Mouse (Mus musculus) kidney, adult 2 months (tissue): ENCODE measurements at regions not wholly inside any gene's neighbourhood (a gene's known extent, or its start where the extent isn't known, plus 50 kb on each side); places are given as distances from the start of the nearest gene placed in this dataset.
A peak's percentile ranks its signal among the peaks of the same experiment; 100 is the strongest.

Source experiments
- DNase-seq: peaks from one replicate; pipeline ENCODE4 v3.0.0; 2021
- H3K27ac ChIP-seq: fragments of 200-500 bp; 2 replicates; pipeline ENCODE4 v1.5.1; 2012; ENCODE audit warnings: low read depth, low read length, control low read depth, inconsistent platforms; ENCODE audit not compliant: insufficient read depth
- H3K27me3 ChIP-seq: fragments of 200-500 bp; replicated peaks from 2 replicates; pipeline ENCODE4 v1.6.1; 2012; ENCODE audit warnings: mild to moderate bottlenecking, moderate library complexity, low read length, inconsistent platforms; ENCODE audit not compliant: control insufficient read depth, insufficient read depth
- H3K36me3 ChIP-seq: fragments of 200-500 bp; 2 replicates; pipeline ENCODE4 v1.6.1; 2012; ENCODE audit warnings: mild to moderate bottlenecking, moderate library complexity, low read length, inconsistent platforms; ENCODE audit not compliant: control insufficient read depth, insufficient read depth
- H3K4me1 ChIP-seq: fragments of 200-500 bp; 2 replicates; pipeline ENCODE4 v1.6.1; 2011; ENCODE audit warnings: low read length; ENCODE audit not compliant: control insufficient read depth, insufficient read depth
- H3K4me3 ChIP-seq: fragments of 200-500 bp; 2 replicates; pipeline ENCODE4 v1.5.1; 2011; ENCODE audit warnings: mild to moderate bottlenecking, low read depth, low read length, control low read depth; ENCODE audit not compliant: insufficient read depth
- CTCF ChIP-seq: fragments of 200-500 bp; conservative IDR thresholded peaks from 2 replicates; pipeline ENCODE4 v1.5.1; 2011; ENCODE audit warnings: low read depth, mild to moderate bottlenecking, control low read depth, low read length, moderate library complexity, mixed read lengths; ENCODE audit not compliant: insufficient read depth, insufficient read length
- POLR2A ChIP-seq: fragments of 200-500 bp; IDR thresholded peaks from one replicate; pipeline ENCODE4 v1.6.1; 2011; ENCODE audit warnings: low read depth, low read length, control low read depth
- WGBS: fragments of 180-500 bp; shearing (Covaris S2); methylation state at CpG from one replicate; pipeline ENCODE4 v1.1.7; 2018; 5-methylcytosine and 5-hydroxymethylcytosine counted together

DNA sequence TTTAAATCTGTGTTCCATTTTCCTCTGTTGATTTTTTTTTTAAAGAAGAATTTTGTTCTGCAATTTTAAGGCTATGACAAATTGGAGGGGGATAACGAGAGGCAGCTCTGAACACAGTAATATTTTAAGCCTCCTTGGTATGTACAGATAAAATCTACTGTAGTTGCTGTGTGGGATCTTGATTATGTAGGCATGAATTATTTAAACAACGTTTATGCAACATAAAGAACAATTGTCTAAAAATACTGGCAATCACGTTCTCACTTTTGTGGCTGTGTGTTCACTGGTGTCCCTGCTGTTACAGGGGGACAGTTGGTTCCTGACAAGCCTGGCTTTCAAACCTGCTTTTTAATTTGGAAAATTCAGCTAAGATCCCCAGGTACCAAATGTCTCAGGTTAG lies 79.3 kb downstream of the Aldh8a1 start:
- Histone ChIP-seq H3K27me3 (no peaks in the 10 kb centered on the region), H3K27ac (no peak overlapping the region), H3K4me1 (peaks cover 7% of the 10 kb centered on the region; the same call in 1 of the 2 replicates), H3K4me3 (no peak overlapping the region), H3K36me3 (no peaks in the 10 kb centered on the region)
- 71% methylated on average over 3 of the region's 3 CpGs for WGBS
- DNase-seq, result no peak
- no peak for TF ChIP-seq POLR2A
- no peak for TF ChIP-seq CTCF

DNA sequence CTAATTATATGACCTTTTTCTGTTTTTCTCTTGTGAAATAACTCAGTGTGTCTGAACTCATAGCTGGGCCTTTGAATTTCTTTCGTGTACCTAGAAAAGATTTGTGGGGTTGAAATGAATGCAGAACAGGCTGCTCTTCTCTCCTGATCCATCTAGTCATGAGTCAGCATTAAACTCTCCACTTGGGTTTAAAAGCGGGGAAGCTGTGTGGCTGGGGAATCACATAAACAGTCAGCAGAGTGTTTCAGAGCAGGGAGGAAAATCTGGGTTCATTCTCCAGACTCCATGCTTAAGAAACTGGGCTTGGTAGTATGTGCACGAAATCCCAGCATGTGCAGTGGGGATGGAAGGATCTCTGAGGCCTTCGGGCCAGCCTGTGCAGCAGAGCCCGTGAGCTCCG lies 79.9 kb downstream of the Aldh8a1 start:
- 83% methylated on average over 6 of the region's 6 CpGs for WGBS
- H3K4me1 ChIP-seq, result peaks cover 7% of the 10 kb centered on the region; the same call in 1 of the 2 replicates
- no peak overlapping the region for H3K27ac ChIP-seq
- TF ChIP-seq POLR2A (no peak), CTCF (no peak)
- H3K27me3 ChIP-seq, result no peaks in the 10 kb centered on the region
- no peak overlapping the region for H3K4me3 ChIP-seq
- H3K36me3 ChIP-seq, result no peaks in the 10 kb centered on the region
- no peak for DNase-seq

DNA sequence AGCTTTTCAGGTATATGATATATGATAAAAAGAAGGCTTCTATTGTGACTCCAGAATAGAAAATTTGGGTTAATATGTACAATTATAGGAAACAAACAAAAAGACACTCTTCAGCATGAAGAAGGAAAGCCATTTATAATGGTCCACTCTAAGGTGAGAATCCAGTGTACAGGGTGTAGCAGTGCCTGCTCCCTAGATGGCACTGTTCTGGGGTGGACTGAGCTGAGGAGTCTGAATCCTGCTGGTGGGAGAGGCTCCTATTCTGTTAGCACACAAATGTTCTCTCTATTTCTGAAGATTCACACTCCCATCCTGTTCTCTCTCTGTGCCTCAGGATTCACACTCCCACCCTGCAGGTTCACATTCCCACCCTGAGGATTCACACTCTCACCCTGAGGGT lies 81.5 kb downstream of the Aldh8a1 start:
- Histone ChIP-seq H3K4me1 (peaks cover 7% of the 10 kb centered on the region; the same call in 1 of the 2 replicates), H3K27me3 (no peaks in the 10 kb centered on the region), H3K27ac (no peak overlapping the region), H3K4me3 (no peak overlapping the region), H3K36me3 (no peaks in the 10 kb centered on the region)
- no peak for DNase-seq
- peak; percentile 51 for TF ChIP-seq CTCF
- no peak for TF ChIP-seq POLR2A

DNA sequence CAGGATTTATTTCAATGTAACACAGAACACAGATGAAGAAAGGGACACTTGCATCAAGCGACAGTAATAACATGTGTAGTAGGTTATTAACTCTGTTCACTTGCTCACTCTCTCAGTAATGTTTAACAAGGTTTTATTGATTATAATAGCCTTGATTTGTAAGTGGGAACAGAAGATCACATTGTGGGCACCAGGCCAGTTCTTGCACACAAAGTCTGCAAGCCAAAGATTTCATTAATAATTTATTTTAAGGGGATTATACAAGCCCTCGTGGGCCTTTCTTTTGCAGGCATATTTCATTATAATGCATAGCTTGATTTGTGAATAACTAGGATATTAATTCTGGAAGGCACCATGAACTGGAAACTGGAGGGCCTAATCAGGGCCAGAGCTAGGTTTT lies 83.0 kb downstream of the Aldh8a1 start:
- no peaks in the 10 kb centered on the region for H3K27me3 ChIP-seq
- peaks cover 7% of the 10 kb centered on the region; the same call in 1 of the 2 replicates for H3K4me1 ChIP-seq
- no peaks in the 10 kb centered on the region for H3K36me3 ChIP-seq
- TF ChIP-seq POLR2A, result no peak
- TF ChIP-seq CTCF, result no peak
- H3K27ac ChIP-seq, result no peak overlapping the region
- no peak overlapping the region for H3K4me3 ChIP-seq
- DNase-seq, result peak; percentile 65
- WGBS, result 37% methylated on average over 2 of the region's 2 CpGs

DNA sequence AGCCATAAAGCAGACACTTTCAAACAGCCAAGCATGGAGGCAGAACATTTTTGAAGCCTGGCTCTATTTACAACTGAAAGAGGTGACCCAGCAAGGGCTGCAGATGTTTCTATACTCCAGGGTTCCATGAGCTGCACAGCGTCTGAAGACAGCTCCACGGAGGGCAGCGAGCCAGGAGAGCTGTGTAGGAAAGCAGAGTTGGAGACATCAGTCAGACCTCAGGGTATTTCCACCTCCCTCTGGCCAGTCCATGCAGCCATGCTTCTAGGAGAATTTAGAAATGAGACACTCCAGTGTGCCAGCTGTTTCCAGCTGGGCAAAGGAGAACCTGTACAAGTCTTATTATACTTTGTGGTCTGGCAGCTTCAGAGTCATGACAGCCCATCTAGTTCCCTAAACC lies 85.8 kb downstream of the Aldh8a1 start:
- no peak for DNase-seq
- H3K27me3 ChIP-seq, result no peaks in the 10 kb centered on the region
- no peak overlapping the region for H3K27ac ChIP-seq
- H3K4me1 ChIP-seq, result peaks cover 19% of the 10 kb centered on the region
- no peak overlapping the region for H3K4me3 ChIP-seq
- TF ChIP-seq CTCF (no peak), POLR2A (no peak)
- H3K36me3 ChIP-seq, result no peaks in the 10 kb centered on the region
- 77% methylated on average over 3 of the region's 3 CpGs for WGBS

DNA sequence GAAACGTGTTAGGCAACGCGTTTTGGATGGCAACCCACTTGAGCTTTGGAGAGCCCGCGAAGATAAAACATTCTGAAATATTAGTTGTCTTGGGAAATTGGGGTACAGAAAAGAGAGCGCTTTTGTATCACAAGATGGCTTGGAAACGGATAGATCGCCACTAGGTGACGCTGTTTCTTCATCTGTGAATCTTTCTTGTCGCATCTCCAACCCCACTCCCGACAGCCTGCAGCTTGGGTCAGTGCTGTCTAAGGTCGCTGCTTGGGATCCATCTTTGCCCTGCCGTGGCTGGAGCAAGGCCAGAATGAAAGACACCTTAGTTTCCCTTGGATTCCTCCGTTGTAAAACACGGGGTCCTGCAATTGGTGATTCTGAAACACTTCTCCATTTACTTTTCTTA lies 88.3 kb downstream of the Aldh8a1 start:
- 2% methylated on average over 15 of the region's 15 CpGs for WGBS
- no peak overlapping the region for H3K4me3 ChIP-seq

DNA sequence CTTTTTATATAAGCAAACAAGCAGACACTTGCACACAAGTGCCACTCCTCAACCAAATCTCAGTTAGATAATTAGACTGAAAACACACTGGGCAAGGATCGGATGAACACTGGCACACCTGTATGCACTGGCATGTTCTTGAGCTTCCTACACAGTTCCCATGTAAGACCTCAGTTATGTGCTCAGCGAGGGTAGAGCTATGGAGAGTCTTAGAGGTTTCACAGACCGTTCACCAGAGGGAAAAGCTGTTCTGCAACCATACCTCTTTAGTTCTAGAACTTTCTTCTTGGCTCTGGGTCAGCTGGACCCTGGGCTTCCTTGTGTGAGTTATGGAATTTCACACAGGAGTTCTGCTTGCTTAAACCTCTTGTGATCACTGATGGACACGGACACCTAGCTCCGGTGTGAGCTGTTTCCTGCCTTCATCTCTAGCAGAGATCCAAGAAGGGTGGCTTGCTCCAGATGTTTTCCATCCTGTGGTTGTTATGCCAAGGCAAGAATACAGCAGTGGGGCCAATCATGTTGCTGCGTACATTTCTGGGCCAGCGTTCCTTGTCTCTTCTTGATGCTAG lies 88.8 kb downstream of the Aldh8a1 start:
- Histone ChIP-seq H3K36me3 (no peaks in the 10 kb centered on the region), H3K4me1 (peaks cover 25% of the 10 kb centered on the region), H3K27me3 (no peaks in the 10 kb centered on the region), H3K27ac (0 out of 2 replicates have a peak overlapping the region, but pooled peaks have one; percentile 14), H3K4me3 (no peak overlapping the region)
- no peak for DNase-seq
- TF ChIP-seq POLR2A, result no peak
- 43% methylated on average over 7 of the region's 7 CpGs for WGBS

More for the DNA sequence above, 88.3 kb downstream of the Aldh8a1 start:
- H3K4me1 ChIP-seq, result peaks cover 29% of the 10 kb centered on the region
- no peaks in the 10 kb centered on the region for H3K36me3 ChIP-seq
- no peak overlapping the region for H3K27ac ChIP-seq
- TF ChIP-seq POLR2A (no peak), CTCF (peak; percentile 91)
- DNase-seq, result peak; percentile 93
- no peaks in the 10 kb centered on the region for H3K27me3 ChIP-seq
